Mouse (Mus musculus) layer of hippocampus, postnatal 10 days (tissue): ENCODE measurements around the gene Lyz1. TPM values are rescaled to one million over a fixed set of nuclear protein-coding genes. Genes with fewer than 3 reads are reported as not detected.
"Not testable (repeated sequence)": the region's sequence is repeated elsewhere in the genome, so short reads cannot be mapped to it uniquely, and the experiment has no call there.

Experiments used
- DNase-seq, 2 experiments: peaks; one replicate each; pipeline ENCODE4 v3.0.0; 2021; ENCODE audit warnings: low spot score in 2 of 2
- total RNA-seq, 2 experiments: library from RNA; stranded (reverse); gene quantifications; 2 replicates each; pipeline ENCODE4 v1.2.3; 2021

Gene Lyz1
- total RNA-seq, 2 experiments from 2014 or later, result 0.96 TPM; not detected in 1

GRCm38 (mm10) chr10:117288197-117289033, 4.3 kb downstream of the Lyz1 start:
- DNase-seq, result no peak

GRCm38 (mm10) chr10:117287226-117287850, 5.3 kb downstream of the Lyz1 start:
- no peak for DNase-seq

GRCm38 (mm10) chr10:117286366-117286970, 6.2 kb downstream of the Lyz1 start:
- DNase-seq, result no peak

- not testable (repeated sequence) for DNase-seq
Measured at GRCm38 (mm10) chr10:117285584-117285983, 7.1 kb downstream of the Lyz1 start.

GRCm38 (mm10) chr10:117284578-117285520, 7.8 kb downstream of the Lyz1 start:
- DNase-seq, result no peak

GRCm38 (mm10) chr10:117283871-117284577, 8.6 kb downstream of the Lyz1 start:
- no peak for DNase-seq

GRCm38 (mm10) chr10:117283196-117283595, 9.5 kb downstream of the Lyz1 start:
- not testable (repeated sequence) for DNase-seq

- no peak for DNase-seq
Measured at GRCm38 (mm10) chr10:117282551-117282950, 10.1 kb downstream of the Lyz1 start.

GRCm38 (mm10) chr10:117282049-117282448, 10.6 kb downstream of the Lyz1 start, which contains the start of gene Lyz2:
Gene Lyz2 (minus strand): TSS chr10:117282321.
- peak in 1 of 2 experiments; percentile 4 for DNase-seq

- DNase-seq, result no peak
Measured at GRCm38 (mm10) chr10:117281381-117281920, 11.2 kb downstream of the Lyz1 start.

GRCm38 (mm10) chr10:117280000-117280399, 12.7 kb downstream of the Lyz1 start:
- DNase-seq, result no peak

GRCm38 (mm10) chr10:117278510-117278909, 14.2 kb downstream of the Lyz1 start:
- peak in 1 of 2 experiments; percentile 7 for DNase-seq

- DNase-seq, result peak; percentile 11 to 17
Measured at GRCm38 (mm10) chr10:117277779-117278178, 14.9 kb downstream of the Lyz1 start.

GRCm38 (mm10) chr10:117275681-117276369, 16.8 kb downstream of the Lyz1 start:
- no peak for DNase-seq

GRCm38 (mm10) chr10:117274645-117275044, 18.0 kb downstream of the Lyz1 start:
- not testable (repeated sequence) for DNase-seq

- DNase-seq, result no peak
Measured at GRCm38 (mm10) chr10:117272023-117272422, 20.6 kb downstream of the Lyz1 start.

GRCm38 (mm10) chr10:117259870-117260269, 32.8 kb downstream of the Lyz1 start:
- DNase-seq, result no peak

- no peak for DNase-seq
Measured at GRCm38 (mm10) chr10:117238603-117239002, 54.1 kb downstream of the Lyz1 start, which contains the start of gene 9530003J23Rik. Gene 9530003J23Rik (minus strand): TSS chr10:117238703.
